Mouse (Mus musculus) ES-E14 (cell line): Measurements from ENCODE around the gene Pcnx2. TPM values are rescaled to one million over a fixed set of nuclear protein-coding genes. Genes with fewer than 3 reads are reported as not detected.

Experiments used
- DNase-seq: peaks from one replicate; pipeline ENCODE4 v3.0.0-alpha.2; 2013; ENCODE audit warnings: low read depth, low spot score
- H3K27ac ChIP-seq: 2 replicates; pipeline ENCODE4 v1.5.1; 2012; ENCODE audit warnings: low read depth, mild to moderate bottlenecking, low read length, moderate library complexity, mixed read lengths; ENCODE audit not compliant: poor library complexity, insufficient read depth, severe bottlenecking
- H3K36me3 ChIP-seq: 2 replicates; pipeline ENCODE4 v1.6.1; 2012; ENCODE audit warnings: mild to moderate bottlenecking, low read length, moderate library complexity, mixed read lengths; ENCODE audit not compliant: control insufficient read depth, poor library complexity, insufficient read depth, severe bottlenecking
- H3K4me1 ChIP-seq, 2 experiments: fragments of 150-350 bp in 1 of 2; sonication (generic) in 1 of 2; 2 replicates each; pipeline ENCODE4 v1.6.1; 2012; ENCODE audit warnings: low read length in 2 of 2, mild to moderate bottlenecking in 1 of 2, mixed read lengths in 1 of 2; ENCODE audit not compliant: control insufficient read depth in 2 of 2, insufficient read depth in 2 of 2, poor library complexity in 1 of 2
- H3K4me3 ChIP-seq, 2 experiments: fragments of 150-350 bp in 1 of 2; sonication (generic) in 1 of 2; 2 replicates each; pipeline ENCODE4 v1.5.1; 2012; ENCODE audit warnings: low read length in 2 of 2, low read depth in 1 of 2, mild to moderate bottlenecking in 1 of 2, mixed read lengths in 1 of 2; ENCODE audit not compliant: insufficient read depth in 1 of 2, poor library complexity in 1 of 2, severe bottlenecking in 1 of 2
- H3K9ac ChIP-seq: 2 replicates; pipeline ENCODE4 v1.6.1; 2012; ENCODE audit warnings: low read depth, mild to moderate bottlenecking, low read length, mixed read lengths; ENCODE audit not compliant: poor library complexity, insufficient read depth, severe bottlenecking
- H3K9me3 ChIP-seq: fragments of 150-350 bp; sonication (generic); 2 replicates; pipeline ENCODE4 v1.6.1; 2012; ENCODE audit warnings: low read depth, mild to moderate bottlenecking, low read length; ENCODE audit not compliant: control insufficient read depth, insufficient read depth
- CHD2 ChIP-seq: IDR thresholded peaks from 2 replicates; pipeline ENCODE4 v1.6.1; 2014; ENCODE audit warnings: mild to moderate bottlenecking, low read depth, low read length, inconsistent platforms
- HCFC1 ChIP-seq: IDR thresholded peaks from 2 replicates; pipeline ENCODE4 v1.6.1; 2012; ENCODE audit warnings: low read length, inconsistent platforms, borderline replicate concordance; ENCODE audit not compliant: insufficient read depth
- MAFK ChIP-seq: IDR thresholded peaks from 2 replicates; pipeline ENCODE4 v1.6.1; 2014; ENCODE audit warnings: mild to moderate bottlenecking, low read depth, low read length, inconsistent platforms; ENCODE audit not compliant: insufficient read depth
- ZC3H11A ChIP-seq: IDR thresholded peaks from 2 replicates; pipeline ENCODE4 v1.6.1; 2012; ENCODE audit warnings: low read depth, mild to moderate bottlenecking, inconsistent platforms, low read length, borderline replicate concordance
- ZNF384 ChIP-seq: IDR thresholded peaks from 2 replicates; pipeline ENCODE4 v1.6.1; 2012; ENCODE audit warnings: low read depth, low read length, inconsistent platforms
- in situ Hi-C, 2 experiments: fragments of 600-800 bp; cut with MboI; formaldehyde crosslinking; loops; one replicate each; pipeline ENCODE4 v1.15.1; 2025; ENCODE audit warnings: low sequenced_read_pairs in 2 of 2, inconsistent platforms in 1 of 2; ENCODE audit not compliant: unreplicated experiment in 2 of 2
- total RNA-seq: library from RNA; depleted of rRNA; stranded (reverse); fragments of 300-350 nt; gene quantifications from 2 replicates; pipeline ENCODE4 v1.2.3, GENCODE M21; 2012; rRNA removed

The Pcnx2 gene
- 2.0 and 2.9 TPM in 2 replicates for total RNA-seq

DNA sequence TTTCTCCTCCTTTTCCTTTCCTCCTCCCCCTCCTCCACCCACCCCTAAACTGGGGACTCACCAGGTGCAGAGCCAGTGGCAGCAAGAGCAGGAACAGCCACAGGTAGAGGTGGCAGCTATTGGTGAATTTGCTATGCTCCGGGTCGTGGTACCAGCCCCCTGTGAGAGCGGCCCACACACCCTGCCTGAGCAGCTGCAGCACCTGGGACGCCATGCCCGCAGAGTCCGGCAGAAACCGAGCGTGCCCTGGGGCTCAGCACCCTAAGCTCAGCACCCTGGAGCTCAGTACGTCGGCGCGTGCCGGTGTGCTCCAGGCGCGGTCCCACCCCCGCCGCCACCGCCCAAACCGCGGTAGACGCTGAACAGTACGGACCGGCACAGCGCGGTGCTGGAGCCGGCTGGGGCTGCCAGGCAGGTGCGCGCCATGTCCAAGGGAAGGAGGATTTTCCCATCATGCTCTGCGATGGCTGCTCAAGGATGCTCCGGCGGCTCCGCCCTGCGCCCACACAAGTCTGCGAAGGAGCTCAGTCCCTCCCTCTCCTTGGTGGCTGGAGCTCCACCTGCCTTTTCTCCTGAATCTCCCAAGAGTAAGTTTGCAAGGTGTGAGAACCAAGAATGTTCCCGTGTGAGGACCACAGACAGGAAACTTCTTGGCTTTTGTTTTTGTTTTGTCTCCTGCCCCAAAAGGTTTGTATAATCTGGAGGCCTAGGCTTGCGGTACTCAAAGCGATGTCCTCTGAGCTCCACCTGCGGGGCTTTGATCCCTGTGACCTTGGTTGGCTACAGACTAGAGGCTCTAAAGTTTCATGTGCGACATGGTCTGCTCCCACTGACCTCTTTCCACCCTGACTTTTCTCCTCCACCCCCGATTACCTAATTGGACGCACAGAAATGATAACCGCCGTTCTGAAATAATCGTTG, at the start of gene Pcnx2:
Gene Pcnx2, minus strand, starts transcription at position 450 of the 921 bp plus-strand sequence.
- no peak for TF ChIP-seq ZNF384
- TF ChIP-seq ZC3H11A: no peak
- TF ChIP-seq HCFC1: no peak
- no peak for TF ChIP-seq MAFK
- no peak for TF ChIP-seq CHD2
- H3K36me3 ChIP-seq: no peaks in the 10 kb centered on the region
- no peak for DNase-seq
- in situ Hi-C loops: no loop called here
- H3K4me1 ChIP-seq: no peaks in the 10 kb centered on the region; a peak in 1 of 4 replicates
- H3K9ac ChIP-seq: peak within 1 kb of the TSS; percentile 27; the same call in 1 of the 2 replicates
- H3K27ac ChIP-seq: no peak within 1 kb of the TSS
- H3K9me3 ChIP-seq: no peaks in the 10 kb centered on the region
- H3K4me3 ChIP-seq: peak within 1 kb of the TSS; percentile 24 to 79; a peak in 3 of 4 replicates

DNA sequence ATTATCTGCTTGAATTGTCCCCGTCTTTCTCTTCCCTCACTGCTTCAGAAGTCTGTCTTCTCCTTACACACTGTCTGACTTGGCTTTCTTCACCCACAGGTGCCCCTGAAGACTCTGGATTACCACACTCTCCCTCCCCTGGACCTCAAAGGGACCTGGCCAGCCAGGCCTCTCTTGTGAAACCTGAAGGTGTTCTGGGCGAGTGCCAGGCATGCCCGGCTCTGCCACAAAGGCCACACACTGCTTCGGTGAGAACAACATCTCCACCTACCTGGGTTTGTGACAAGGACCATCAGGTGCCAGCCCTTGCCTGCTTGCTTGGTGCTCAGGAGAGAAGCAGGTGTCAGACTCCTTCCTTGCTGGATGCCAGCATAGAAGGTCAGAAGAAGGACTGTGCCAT, 46.4 kb upstream of the Pcnx2 start:
- in situ Hi-C loops: no loop called here
- TF ChIP-seq MAFK: no peak
- no peak for TF ChIP-seq HCFC1
- TF ChIP-seq CHD2: no peak
- no peak for TF ChIP-seq ZNF384
- no peak for TF ChIP-seq ZC3H11A
- no peak for DNase-seq
- Histone ChIP-seq H3K9ac (no peak overlapping the region), H3K27ac (no peak overlapping the region), H3K4me1 (no peaks in the 10 kb centered on the region), H3K4me3 (no peak overlapping the region), H3K36me3 (no peaks in the 10 kb centered on the region), H3K9me3 (no peaks in the 10 kb centered on the region)

DNA sequence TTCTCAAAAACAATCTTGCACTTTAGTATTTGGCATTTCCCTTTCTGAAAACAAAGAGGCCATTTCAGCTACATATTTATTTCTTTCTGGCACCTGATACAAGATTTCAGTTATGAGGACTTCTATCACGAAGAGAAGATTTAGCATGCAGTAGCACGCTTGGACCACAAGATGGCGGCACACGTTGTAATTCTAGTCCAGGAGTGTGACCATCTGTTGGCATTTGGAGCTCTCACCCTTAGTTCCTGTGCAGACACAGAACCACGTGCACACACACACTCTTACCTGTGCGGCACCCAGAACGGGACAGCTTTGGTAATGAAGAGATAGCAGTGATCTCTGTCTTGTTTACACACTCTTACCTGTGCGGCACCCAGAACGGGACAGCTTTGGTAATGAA, 37.5 kb upstream of the Pcnx2 start:
- no peak overlapping the region for H3K9ac ChIP-seq
- in situ Hi-C loops: no loop called here
- H3K4me3 ChIP-seq: no peak overlapping the region
- no peak for TF ChIP-seq ZC3H11A
- no peak for TF ChIP-seq CHD2
- TF ChIP-seq HCFC1: no peak
- TF ChIP-seq ZNF384: no peak
- no peak for TF ChIP-seq MAFK
- DNase-seq: peak; percentile 62
- no peak overlapping the region for H3K27ac ChIP-seq
- H3K9me3 ChIP-seq: no peaks in the 10 kb centered on the region
- no peaks in the 10 kb centered on the region for H3K36me3 ChIP-seq
- H3K4me1 ChIP-seq: no peaks in the 10 kb centered on the region

DNA sequence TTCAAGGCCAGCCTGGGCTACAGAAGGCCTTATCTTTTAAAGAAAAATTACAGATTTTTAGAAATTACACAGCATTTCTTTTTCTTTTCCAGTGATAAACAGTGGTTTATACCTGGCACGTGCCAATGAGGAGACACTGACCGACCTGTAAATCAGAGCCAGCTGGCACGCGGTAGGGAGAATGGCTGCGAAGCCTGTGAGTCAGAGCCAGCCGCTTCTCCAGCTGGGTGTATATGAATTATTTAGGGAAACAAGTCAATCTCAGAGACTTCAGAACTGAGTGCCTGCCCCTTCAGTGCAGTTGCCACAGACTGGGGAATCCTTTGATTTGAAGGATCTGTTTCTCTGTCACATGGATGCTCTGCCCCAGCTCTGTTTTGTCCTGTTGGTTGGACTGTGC, 33.7 kb upstream of the Pcnx2 start:
- no peak overlapping the region for H3K4me3 ChIP-seq
- no peaks in the 10 kb centered on the region for H3K9me3 ChIP-seq
- H3K27ac ChIP-seq: no peak overlapping the region
- no peak for TF ChIP-seq CHD2
- TF ChIP-seq HCFC1: no peak
- no peak for TF ChIP-seq ZC3H11A
- TF ChIP-seq MAFK: no peak
- no peak for TF ChIP-seq ZNF384
- in situ Hi-C loops: no loop called here
- no peak overlapping the region for H3K9ac ChIP-seq
- no peaks in the 10 kb centered on the region for H3K36me3 ChIP-seq
- H3K4me1 ChIP-seq: no peaks in the 10 kb centered on the region
- DNase-seq: no peak
